Mouse (Mus musculus) B cell, adult 2 months (primary cell): ENCODE data around the gene Adam12.

Experiments used
- DNase-seq, 2 experiments: peaks; one replicate each; pipeline ENCODE4 v3.0.0; 2022

Gene Adam12

DNA sequence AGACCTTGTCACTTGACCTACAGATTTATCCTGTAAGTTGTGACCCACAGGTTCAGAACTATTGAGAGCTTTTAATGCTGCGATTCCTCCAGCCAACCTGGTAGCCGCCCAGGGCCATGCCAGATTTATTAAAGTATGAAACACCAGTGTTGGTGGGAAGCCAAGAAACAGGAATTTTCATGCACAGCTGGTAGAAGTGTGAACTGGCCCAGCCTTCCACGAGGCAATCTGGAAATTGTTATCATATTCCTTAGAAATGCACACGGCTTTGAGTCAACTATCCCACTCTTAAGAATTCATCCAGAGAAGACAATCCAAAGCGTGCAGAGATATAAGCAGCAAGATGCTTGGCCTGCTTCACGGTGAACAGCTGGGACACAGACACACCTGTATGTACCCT lies 82.6 kb downstream of the Adam12 start:
- no peak for DNase-seq

DNA sequence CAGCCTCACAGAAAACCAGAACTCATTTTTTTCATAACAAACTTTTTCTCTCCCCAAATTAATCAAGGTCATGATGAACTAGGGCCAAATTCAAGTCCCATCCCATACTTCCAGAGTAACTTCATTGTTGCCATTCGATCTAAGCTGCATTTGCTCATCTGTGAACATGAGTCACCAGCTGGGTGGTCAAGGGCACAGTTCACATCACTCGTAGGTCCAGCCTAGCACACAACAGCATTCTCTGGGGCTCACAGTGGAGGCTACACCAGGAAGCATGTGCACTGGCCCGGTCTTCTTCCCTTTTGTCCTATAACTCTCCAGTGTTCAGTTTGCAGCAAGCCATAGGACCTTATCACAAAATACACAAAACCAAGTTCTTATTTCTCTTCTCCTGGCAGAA lies 84.4 kb downstream of the Adam12 start:
- no peak for DNase-seq

DNA sequence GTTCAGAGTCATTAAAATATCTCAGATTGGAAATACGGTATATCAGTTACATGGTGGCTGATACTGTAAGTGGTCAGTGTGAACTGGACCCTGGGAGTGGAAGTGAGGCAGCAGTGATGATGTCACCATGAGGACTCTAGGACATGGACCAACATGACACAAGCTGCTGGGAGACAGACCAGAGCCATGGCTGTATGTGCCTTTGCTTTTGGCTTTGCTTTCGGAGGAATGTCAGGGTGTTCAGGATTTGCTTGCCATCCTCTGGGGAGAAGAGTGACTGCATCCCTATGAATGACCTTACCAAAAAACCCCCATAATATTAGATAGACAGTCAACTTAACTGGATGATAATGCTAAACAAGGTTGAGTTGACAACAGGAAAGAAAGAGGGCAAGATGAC lies 85.1 kb downstream of the Adam12 start:
- DNase-seq: no peak

DNA sequence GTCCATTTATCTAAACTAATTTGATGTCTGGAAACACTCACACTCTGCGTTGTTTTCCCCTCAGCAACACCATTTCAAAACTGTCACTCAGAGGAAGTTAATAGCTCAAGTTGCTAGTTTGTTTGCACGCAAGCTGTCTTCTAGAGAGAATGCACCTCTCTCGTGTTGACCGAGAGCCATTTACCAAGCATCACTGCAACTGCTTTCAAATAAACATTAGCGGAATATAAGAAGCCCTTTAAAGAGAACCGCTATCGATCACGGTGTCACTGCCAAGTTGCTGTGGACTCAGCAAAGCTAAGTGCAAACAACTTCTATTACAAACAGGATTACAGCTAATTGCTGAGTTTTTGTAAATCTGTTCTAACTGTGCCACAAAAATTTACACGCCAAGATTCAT lies 87.8 kb downstream of the Adam12 start:
- DNase-seq: no peak

GRCm38 (mm10) chr7:134139291-134139949 lies 92.5 kb downstream of the Adam12 start:
- DNase-seq: no peak

- no peak for DNase-seq
These were observed 99.6 kb downstream of the Adam12 start for GRCm38 (mm10) chr7:134132323-134132722.

DNA sequence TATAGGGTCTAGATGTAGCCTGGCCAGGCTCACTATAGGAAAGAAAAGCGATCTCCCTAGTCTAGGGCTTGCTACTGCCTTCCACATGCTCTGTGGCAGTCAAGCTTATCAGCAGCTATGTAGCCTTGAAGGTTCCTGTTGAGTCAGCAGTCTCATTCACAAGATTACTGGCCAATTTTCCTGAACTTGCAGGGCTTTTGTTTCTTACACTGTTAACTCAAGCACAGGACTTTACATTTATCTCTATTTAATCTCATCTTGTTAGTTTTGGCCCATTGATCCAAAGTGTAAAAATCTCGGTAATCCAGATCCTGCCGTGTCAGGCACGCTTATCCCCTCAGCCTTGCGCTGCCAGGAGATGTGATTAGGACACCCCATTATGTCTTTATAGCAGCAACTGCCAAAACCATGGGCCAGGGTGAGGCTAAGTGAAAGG lies 103.8 kb downstream of the Adam12 start:
- DNase-seq: no peak

DNA sequence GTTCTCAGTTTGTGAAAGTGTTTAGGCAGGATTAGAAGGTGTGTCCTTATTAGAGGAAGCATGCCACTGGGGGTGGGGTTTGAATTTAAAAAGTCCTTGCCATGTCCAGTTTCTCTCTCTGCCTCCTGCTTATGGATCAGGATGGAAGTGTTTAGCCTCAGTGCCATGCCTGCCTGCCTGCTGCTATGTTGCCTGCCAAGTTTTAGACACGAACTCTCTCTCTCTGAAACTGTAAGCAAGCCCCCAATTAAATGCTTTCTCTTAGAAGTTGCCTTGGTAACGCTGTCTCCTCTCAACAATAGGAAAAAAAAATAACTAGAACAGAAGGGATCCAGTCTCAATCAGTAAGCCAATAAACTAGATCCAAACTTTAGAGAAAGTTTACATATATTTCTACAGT lies 110.5 kb downstream of the Adam12 start:
- no peak for DNase-seq

DNA sequence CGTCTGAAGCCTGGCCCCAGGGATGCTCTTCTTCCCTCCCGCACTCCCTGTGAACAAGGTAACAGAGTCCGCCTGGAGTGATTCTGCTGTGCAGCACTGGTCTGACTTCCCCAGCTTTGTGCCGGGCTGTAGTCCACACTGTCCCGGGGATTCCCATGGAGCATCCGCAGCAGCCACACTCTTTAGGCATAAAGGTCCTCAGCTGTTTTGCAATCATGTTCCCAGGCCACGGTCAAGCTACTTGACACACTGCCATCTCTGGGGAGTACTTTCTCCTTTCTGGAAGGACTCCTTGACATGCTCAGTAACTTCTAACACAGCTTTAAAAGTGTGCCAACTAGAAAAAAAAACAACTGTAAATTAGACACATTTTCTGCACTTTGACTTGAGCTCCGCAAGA lies 116.5 kb downstream of the Adam12 start:
- DNase-seq: no peak

DNA sequence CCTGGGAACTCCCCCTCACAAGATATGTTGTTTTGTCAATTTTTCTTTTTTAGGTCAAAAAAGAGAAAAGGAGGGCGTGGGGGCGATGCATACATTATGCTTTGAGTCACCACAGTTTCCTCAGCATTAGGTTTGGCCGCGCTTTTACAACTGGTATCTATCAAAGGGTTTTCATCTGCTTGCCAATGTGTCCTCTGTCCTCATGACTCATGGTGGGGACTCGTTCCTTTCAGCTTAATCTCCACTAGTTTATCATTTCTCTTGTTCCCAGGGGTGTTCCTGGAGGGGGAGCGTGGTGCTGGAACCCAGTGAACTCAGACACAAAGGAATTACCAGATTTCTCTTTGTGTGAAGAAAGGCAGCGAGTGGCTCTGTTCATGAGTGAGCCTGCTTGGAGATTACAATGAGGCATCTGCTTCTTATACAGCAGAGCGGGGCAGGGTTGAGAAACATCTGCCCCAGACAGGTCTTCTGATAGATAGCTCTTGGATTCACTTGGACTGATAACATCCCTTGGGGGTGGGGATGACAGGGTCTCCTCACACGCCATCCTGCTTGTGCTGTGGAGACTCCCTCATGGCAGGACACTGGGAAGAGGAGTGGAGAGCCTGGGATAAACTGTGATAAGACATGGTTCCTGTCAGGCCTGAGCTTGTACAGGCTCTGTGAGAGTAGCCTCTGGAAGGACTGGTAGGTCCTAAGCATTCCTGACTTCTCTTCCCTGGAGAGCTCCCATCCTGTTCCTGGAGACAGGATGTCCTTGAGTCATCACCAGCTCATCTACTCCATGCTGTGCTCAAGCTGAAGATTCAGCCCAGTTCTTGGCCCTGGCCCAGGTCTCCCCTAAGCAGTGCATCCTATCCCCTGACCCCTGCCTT lies 117.4 kb downstream of the Adam12 start:
- DNase-seq: no peak

DNA sequence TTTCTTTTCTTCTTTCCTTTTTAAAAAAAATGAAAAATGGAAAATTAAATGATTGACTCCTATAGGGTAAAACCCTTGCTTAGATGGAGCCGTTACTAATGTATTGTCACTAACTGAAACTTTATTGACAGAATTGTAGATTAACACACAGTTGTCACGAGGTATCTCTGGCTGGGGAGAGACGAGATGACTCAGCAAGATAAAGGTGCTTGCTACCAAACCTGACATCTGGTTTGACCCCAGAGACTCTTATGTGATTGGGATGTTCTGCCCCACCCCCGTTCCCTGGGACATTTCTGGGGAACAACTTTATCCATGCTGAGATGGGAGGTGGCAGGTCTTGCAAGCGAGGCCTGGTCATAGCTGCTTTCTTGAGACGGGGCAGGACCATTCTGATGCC lies 118.1 kb downstream of the Adam12 start:
- no peak for DNase-seq

DNA sequence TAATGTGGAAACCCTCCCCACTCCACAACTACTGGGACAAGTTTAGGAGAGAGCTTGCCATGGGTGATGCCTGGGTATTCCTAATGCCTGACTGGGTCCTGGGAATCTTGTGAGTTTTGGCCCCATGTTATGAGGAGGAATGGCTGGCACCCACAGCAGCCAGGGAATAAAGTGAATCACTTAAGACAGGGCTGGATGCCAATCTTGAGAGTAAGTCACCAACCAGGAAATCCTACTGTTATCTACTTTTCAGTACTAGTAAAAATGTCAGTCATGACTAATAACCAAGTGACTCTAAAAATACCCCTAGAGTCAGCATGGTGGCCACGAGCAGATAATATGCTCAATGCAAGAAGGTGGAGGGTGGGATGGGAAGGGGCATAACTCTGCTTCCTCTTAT lies 121.8 kb downstream of the Adam12 start:
- no peak for DNase-seq

GRCm38 (mm10) chr7:134107849-134108248 lies 124.1 kb downstream of the Adam12 start:
- no peak for DNase-seq

- no peak for DNase-seq
These were observed 132.9 kb downstream of the Adam12 start for GRCm38 (mm10) chr7:134099010-134099409.

GRCm38 (mm10) chr7:134097861-134098260 lies 134.1 kb downstream of the Adam12 start:
- no peak for DNase-seq

DNA sequence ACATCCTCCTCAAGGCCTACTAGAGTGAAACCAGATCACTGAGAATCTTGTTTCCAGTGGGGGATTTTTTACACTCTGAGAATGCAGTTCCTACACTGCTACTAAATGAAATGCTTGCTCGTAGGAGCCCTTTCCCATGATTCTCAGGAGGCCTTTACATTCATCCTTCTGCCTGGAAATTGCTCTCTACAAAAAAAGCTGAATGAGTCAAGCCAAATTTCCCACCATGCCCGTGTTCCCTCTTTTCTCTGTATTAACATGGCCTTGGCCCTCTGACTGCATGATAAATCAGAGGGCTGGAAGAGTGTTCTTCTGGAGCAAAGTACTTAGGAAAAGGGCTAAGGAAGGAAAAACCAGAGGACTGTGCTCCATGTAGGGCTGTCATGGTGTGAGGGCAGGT lies 138.1 kb downstream of the Adam12 start:
- DNase-seq: no peak

DNA sequence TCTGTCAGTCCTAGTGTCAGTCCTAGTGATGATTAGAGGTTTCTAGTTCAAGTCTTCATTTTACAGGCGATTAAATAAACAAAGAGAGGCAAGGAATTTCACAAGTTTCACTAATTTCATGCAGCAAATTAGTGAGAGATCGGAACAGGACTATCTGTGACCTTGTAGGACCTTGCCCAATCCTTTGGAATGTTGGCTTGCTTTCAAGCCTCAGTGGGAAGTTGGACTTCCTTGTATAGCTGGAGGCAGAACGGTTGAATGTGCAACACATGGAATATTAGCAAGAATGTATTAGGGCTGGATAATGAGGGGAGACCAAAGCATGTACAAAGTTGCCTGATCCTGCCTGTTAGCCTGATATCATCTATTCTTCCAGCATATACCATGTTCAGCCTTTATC lies 141.2 kb downstream of the Adam12 start:
- DNase-seq: no peak

- no peak for DNase-seq
These were observed 141.7 kb downstream of the Adam12 start for GRCm38 (mm10) chr7:134090256-134090655.

- DNase-seq: no peak
These were observed 143.2 kb downstream of the Adam12 start for GRCm38 (mm10) chr7:134088548-134089347.

DNA sequence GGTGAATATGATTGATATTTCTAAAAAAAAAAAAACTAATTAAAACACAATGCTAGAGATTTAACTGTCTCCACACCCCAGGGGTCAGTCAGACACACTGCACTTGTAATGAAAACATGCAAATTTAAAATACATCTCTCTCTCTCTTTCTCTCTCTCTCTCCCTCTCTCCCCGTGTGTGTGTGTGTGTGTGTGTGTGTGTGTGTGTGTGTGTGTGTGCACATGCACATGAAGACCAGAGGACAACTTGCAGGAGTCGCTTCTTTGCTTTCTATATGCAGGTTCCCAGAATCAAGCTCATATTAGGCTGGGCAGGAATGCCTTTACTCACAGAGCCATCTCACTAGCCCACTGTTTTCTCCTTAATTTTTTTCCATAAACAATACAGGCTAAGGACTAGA lies 146.6 kb downstream of the Adam12 start:
- no peak for DNase-seq

DNA sequence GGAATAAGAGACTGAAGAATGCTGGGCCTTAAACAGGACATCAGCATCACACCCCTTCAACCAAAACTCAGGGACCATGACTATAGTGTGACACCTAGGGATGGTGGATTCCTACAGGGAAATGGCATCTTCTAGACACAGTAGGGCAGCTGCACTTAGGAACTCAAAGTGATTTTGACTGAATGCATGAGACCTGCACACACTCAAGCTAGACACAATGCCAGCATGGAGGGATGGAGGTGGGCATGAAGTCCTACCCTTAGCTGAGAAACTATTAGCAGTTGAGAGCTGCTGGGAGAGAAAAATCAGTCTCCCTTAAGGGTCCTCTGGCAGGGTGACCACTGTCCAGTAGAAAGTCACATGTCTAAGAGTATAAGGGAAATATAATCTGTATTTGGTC lies 147.0 kb downstream of the Adam12 start:
- no peak for DNase-seq

DNA sequence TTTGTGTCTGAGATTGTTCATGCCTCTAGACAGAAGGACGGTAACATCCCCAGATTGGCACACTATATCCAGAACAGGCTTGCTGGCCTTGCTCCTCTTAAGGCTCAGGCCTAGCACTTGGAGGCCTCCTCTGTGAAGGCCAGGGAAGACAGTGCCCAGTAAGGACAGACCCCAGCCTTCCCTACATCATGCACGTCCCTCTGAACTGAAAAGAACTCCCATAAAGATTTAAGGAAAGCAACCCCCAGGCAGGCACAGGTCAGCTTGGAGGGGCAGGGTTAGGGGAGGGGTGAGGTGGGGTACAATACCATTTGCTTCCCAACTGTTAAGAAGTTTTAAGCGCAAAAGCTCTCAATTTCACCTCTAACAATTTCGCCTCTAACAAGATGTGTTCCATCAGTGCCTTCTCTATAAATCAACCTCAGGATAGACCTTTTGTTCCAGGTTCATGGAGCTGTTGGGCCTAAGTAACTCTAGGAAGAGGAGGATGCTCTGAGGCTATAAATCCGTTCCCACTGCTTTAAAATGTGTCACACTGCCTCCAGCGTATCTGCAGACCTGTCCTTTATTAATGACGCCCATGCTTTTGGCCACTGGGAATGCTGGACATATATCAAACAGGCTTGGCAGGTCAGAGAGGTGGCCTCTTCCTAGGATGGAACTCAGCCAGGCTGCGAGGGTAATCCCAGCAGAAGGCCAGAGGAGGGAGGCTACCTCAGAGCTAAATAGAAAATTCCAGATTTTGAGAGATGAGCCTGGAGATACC lies 150.5 kb downstream of the Adam12 start:
- DNase-seq: no peak
